Mouse (Mus musculus): ENCODE results near the gene Nfu1. TPM values are rescaled to one million over a fixed set of nuclear protein-coding genes. Genes with fewer than 3 reads are reported as not detected.
A peak's percentile ranks its signal among the peaks of the same experiment; 100 is the strongest.

Gene Nfu1
- 89.8 and 97.2 TPM in 2 replicates for polyA plus RNA-seq (2015; fragmentation: Nextera tagmentation; extraction: Ambion mirVana)

DNA sequence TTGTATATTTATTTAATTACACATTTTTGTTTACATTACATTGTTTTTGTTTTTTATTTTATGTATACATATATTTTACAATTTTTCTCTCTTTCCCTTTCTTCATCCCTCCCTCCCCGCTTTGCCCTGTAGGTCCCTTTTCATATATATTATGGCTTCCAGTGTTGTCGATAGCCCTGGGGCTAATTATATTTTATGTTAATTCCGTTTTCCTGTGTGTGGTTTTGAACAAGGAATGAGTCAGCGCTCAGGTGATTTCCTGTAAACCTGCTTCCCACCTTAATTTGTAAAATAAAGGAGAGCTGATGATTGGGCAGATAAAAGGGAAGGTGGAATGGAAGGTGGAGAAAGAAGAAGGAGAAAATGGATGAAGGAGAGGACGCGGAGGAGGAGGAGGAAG, at the start of gene Nfu1:
Nfu1 (plus strand) TSS at position 350 of the 400 bp plus-strand sequence.
- peak within 1 kb of the TSS; percentile 93 for H3K9ac ChIP-seq
- peak within 1 kb of the TSS; percentile 55 for H3K4me2 ChIP-seq
- no peak for ATAC-seq (ENCODE audit: insufficient number of reproducible peaks, low FRiP score, low TSS enrichment, low read depth)
- H3K27me3 ChIP-seq, result no peaks in the 10 kb centered on the region
- H3K4me3 ChIP-seq, result peak within 1 kb of the TSS; percentile 97
- WGBS, result 64% methylated on average over 6 of the region's 6 CpGs
- peak within 1 kb of the TSS; percentile 86 for H3K27ac ChIP-seq
- no peaks in the 10 kb centered on the region for H3K9me3 ChIP-seq
- peaks cover 14% of the 10 kb centered on the region for H3K4me1 ChIP-seq
- H3K36me3 ChIP-seq, result peaks cover 12% of the 10 kb centered on the region

DNA sequence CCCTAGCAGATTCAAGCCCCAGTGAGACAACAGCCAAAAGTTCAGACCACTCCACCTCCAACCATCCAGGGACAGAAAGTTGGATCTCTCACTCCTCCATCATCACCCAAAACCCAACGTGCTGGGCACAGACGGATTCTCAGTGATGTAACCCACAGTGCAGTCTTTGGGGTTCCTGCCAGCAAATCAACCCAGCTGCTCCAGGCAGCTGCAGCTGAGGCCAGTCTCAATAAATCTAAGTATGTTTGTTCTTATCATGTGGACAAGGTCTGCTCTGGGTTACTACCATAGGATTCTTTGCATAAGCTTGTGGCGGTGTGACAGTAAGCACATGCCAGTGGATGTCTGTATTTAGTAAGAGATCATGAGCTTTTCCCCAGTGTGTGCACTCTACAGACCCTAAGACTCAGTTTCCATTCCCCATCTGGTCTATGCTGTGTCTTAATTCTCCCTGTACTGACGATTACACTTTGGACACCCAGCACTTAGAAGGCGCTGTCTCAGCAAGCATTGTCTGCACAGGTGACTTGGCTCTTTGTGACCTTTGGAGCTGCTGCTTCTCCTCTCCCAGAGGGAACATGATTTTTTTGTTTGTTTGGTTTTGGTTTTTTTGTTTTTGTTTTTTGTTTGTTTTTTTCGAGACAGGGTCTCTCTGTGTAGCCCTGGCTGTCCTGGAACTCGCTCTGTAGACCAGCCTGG, 44.9 kb upstream of the Nfu1 start:
- Histone ChIP-seq H3K9ac (no peak overlapping the region), H3K4me2 (no peak overlapping the region), H3K36me3 (peaks cover 87% of the 10 kb centered on the region), H3K4me3 (no peak overlapping the region), H3K9me3 (no peaks in the 10 kb centered on the region), H3K27ac (no peak overlapping the region), H3K4me1 (no peaks in the 10 kb centered on the region), H3K27me3 (no peaks in the 10 kb centered on the region)
- WGBS, result 92% methylated on average over 7 of the region's 7 CpGs
- no peak for ATAC-seq (ENCODE audit: insufficient number of reproducible peaks, low FRiP score, low TSS enrichment, low read depth)

DNA sequence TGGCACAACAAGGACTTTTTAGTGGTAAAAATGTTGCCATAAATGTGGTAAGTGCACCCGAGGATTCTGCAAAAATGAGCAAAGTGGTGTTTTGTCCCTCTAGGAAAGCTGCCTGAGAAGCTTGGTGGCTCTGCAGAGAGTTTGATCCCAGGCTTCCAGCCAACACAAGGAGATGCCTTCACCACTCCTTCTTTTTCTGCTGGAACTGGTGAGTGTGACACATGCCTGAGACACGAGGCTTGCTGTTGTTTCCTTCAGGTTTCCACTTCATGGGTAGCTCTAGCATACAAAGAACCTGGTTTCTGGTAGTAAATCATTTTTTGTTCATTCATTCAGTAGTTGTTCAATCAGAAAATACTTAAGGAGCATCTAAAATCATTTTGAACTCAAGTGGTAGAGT, 41.9 kb upstream of the Nfu1 start:
- WGBS, result 83% methylated on average over 2 of the region's 2 CpGs
- no peak for ATAC-seq (ENCODE audit: insufficient number of reproducible peaks, low FRiP score, low TSS enrichment, low read depth)
- H3K36me3 ChIP-seq, result peaks cover 86% of the 10 kb centered on the region

DNA sequence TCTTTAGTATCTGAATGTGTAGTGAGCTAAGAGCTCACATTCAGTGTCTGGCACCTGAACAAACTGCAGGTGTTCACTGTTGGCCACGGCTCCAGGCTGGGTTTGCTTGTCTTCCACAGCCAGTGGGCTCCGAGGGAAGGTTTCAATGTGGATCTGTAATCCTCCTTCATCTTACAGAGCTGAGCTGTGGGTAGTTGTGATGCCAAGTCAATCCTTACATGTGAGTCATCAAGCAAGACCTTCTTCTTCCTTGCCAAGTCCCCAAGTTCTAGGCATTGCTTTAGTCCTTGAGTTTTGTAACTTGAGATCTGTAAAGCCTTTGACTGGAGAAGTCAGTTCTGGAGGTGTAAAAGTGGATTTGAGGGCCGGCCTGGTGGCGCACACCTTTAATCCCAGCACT, 35.1 kb upstream of the Nfu1 start:
- 89% methylated on average over 4 of the region's 4 CpGs for WGBS
- Histone ChIP-seq H3K9ac (no peak overlapping the region), H3K27me3 (no peaks in the 10 kb centered on the region), H3K27ac (no peak overlapping the region), H3K4me1 (no peaks in the 10 kb centered on the region), H3K4me2 (no peak overlapping the region), H3K4me3 (no peak overlapping the region), H3K9me3 (no peaks in the 10 kb centered on the region), H3K36me3 (peaks cover 72% of the 10 kb centered on the region)
- ATAC-seq (ENCODE audit: insufficient number of reproducible peaks, low FRiP score, low TSS enrichment, low read depth), result no peak

More for the DNA sequence above, 41.9 kb upstream of the Nfu1 start:
- no peak overlapping the region for H3K4me3 ChIP-seq
- H3K27me3 ChIP-seq, result no peaks in the 10 kb centered on the region
- H3K4me2 ChIP-seq, result no peak overlapping the region
- no peak overlapping the region for H3K27ac ChIP-seq
- H3K4me1 ChIP-seq, result no peaks in the 10 kb centered on the region
- H3K9ac ChIP-seq, result no peak overlapping the region
- H3K9me3 ChIP-seq, result no peaks in the 10 kb centered on the region

DNA sequence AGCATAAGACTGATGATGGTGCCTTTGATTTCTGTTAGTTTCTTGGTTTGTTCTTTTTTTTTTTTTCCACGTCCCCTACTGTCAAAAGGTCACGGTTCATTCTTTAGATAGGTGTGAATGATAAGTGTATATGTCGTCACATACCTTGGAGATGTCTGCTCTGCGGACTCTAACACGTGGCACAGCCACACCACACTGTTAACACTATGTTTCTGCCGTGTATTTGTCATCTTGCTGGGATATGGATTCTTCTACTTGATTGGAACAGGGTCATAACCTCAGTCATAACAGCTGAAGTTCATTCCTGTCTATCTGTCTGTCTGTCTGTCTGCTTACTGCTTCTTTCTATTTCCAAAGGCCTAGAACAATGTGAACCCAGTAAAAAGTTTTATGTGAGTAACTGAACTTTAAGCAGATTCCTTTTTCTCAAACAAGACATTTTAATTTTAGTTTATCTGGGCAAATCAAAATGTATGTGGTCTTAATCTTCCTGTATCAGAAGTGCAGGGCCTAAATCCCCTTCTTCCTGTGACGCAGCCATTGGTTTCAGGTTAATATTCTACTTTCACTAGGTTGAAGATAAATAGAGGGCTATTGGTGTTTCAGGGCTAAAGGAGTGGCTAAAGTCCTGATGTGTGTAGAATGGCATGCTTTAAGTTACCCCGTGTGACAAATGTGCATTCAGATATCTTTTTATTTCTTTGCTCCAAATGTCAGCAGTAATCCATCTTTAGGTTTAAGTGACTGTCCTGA, 30.7 kb upstream of the Nfu1 start:
- ATAC-seq (ENCODE audit: insufficient number of reproducible peaks, low FRiP score, low TSS enrichment, low read depth), result no peak
- no peaks in the 10 kb centered on the region for H3K4me1 ChIP-seq
- no peaks in the 10 kb centered on the region for H3K9me3 ChIP-seq
- peaks cover 39% of the 10 kb centered on the region for H3K36me3 ChIP-seq
- H3K27ac ChIP-seq, result no peak overlapping the region
- no peak overlapping the region for H3K4me2 ChIP-seq
- 80% methylated on average over 8 of the region's 8 CpGs for WGBS
- H3K9ac ChIP-seq, result no peak overlapping the region
- H3K4me3 ChIP-seq, result no peak overlapping the region
- no peaks in the 10 kb centered on the region for H3K27me3 ChIP-seq

DNA sequence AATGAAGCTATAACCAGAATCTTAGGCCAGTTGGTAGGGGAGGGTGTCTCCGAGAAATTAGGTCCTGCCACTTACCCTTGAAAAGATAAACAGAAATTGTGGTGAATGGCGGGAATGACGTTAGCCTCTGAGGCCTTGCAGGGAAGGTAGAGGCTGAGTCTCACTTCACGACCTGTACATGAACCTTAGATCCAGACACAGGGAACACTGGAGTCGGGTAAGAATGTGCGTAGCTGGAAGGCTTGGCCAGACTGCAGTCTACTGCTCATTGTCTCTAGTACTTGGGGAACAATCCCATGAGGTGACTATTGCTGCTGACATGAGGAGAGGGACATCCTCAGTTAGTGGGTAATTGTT, 30.1 kb upstream of the Nfu1 start:
- no peak overlapping the region for H3K4me2 ChIP-seq
- no peaks in the 10 kb centered on the region for H3K27me3 ChIP-seq
- H3K9ac ChIP-seq, result no peak overlapping the region
- H3K36me3 ChIP-seq, result peaks cover 36% of the 10 kb centered on the region
- H3K27ac ChIP-seq, result no peak overlapping the region
- no peaks in the 10 kb centered on the region for H3K9me3 ChIP-seq
- 83% methylated on average over 6 of the region's 6 CpGs for WGBS
- ATAC-seq (ENCODE audit: insufficient number of reproducible peaks, low FRiP score, low TSS enrichment, low read depth), result no peak
- no peaks in the 10 kb centered on the region for H3K4me1 ChIP-seq
- H3K4me3 ChIP-seq, result no peak overlapping the region

DNA sequence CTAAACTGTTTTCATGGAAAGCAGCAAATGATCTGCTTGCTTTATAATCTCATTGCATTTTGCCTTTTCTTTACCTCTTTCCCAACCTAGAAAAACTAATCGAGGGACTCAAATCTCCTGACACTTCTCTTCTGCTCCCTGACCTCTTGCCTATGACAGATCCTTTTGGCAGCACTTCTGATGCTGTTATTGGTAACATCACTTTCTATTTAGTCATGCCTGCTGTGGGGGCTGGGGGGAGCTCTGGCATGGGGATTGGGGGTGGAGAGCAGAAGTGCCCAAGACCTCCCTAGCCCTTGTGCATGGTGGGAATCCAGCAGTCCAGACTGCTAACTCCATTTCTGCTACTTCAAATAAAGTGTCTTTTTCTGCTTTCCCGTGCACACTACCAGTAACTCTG, 27.8 kb upstream of the Nfu1 start:
- H3K9me3 ChIP-seq, result no peaks in the 10 kb centered on the region
- 82% methylated on average over 2 of the region's 2 CpGs for WGBS
- H3K9ac ChIP-seq, result no peak overlapping the region
- H3K4me3 ChIP-seq, result no peak overlapping the region
- H3K27me3 ChIP-seq, result no peaks in the 10 kb centered on the region
- peaks cover 34% of the 10 kb centered on the region for H3K36me3 ChIP-seq
- no peak overlapping the region for H3K27ac ChIP-seq
- no peak overlapping the region for H3K4me2 ChIP-seq
- no peaks in the 10 kb centered on the region for H3K4me1 ChIP-seq
- ATAC-seq (ENCODE audit: insufficient number of reproducible peaks, low FRiP score, low TSS enrichment, low read depth), result no peak

DNA sequence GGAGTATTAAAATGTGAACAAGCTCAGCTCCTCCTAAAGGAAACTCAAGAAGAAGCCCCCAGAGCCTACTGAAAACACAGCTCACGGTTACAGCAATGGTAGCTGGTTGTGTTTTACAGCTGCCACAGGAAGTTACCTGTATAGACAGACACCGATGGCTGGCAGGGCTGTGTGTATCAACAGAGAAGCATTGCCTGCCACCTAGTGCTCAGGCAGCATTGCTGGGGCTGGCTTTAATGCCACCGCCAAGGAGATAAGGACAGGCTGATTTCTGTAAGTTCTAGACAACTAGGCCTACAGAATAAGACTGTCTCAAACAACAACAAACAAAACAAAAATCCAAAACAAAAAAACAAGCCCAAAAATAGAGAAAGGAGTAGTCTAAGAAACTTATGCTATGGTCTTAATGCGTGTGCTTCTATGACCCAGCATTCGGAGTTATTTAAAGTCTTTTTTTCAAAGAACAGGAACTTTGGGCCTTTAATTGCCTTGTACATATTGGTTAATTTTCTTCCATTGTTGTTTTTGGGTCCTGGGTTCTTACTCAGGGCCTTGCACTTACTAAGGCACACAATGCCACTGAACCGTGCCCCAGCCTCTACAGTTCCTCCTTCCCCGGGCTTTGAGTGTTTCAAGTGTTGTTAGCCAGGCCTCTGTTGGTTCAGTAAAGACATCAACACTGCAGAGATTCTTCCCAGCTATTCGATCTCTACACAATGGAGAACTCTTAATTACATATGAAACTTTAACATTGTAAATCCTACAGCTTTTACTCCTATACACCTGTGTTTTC, 23.5 kb upstream of the Nfu1 start:
- Histone ChIP-seq H3K27ac (no peak overlapping the region), H3K4me3 (no peak overlapping the region), H3K9me3 (no peaks in the 10 kb centered on the region), H3K27me3 (no peaks in the 10 kb centered on the region), H3K4me1 (no peaks in the 10 kb centered on the region), H3K36me3 (peaks cover 31% of the 10 kb centered on the region), H3K4me2 (no peak overlapping the region), H3K9ac (no peak overlapping the region)
- no peak for ATAC-seq (ENCODE audit: insufficient number of reproducible peaks, low FRiP score, low TSS enrichment, low read depth)
- 86% methylated on average over 8 of the region's 8 CpGs for WGBS

DNA sequence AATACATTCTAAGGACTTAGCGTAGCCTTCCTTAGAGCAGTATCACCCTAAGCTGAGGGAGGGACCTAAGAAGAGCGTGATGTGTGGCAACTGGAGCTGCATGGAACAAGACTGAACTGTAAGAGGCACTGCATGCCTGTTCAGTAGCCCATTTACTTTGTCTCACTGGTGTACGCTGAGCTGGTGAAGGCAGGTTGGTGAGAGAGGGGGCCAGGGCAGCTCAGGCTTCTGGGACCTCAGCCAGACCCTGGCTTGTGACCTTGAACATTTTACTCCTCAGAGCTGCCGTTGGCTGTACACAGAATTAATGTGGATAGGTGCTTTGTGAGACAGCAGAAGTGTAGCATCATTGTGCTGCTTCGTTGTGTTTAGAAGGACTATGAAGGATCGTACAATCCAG, 19.5 kb upstream of the Nfu1 start:
- Histone ChIP-seq H3K4me2 (no peak overlapping the region), H3K27me3 (no peaks in the 10 kb centered on the region), H3K27ac (no peak overlapping the region), H3K36me3 (peaks cover 32% of the 10 kb centered on the region), H3K9ac (no peak overlapping the region), H3K4me3 (no peak overlapping the region), H3K4me1 (no peaks in the 10 kb centered on the region), H3K9me3 (no peaks in the 10 kb centered on the region)
- 89% methylated on average over 6 of the region's 6 CpGs for WGBS
- no peak for ATAC-seq (ENCODE audit: insufficient number of reproducible peaks, low FRiP score, low TSS enrichment, low read depth)

DNA sequence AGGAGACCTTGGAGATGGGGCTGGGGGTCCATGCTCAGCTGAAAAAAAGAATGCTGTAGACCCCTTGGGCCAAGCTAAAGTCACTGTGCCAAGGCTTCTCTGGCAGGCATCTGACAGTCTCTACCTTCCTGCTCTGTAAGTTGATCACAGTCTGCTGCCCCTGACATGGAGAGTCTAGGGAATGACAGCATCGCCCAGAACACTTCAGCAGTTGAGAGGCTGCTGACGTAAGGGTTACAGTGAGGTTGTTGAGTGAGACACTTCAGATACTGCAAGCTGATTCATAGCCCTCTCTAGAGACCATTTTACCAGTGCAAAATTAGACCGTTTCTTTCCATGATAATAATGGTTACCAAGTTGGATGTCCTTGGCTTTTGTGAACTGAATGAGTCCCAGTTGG, 18.0 kb upstream of the Nfu1 start:
- Histone ChIP-seq H3K9me3 (no peaks in the 10 kb centered on the region), H3K27me3 (no peaks in the 10 kb centered on the region), H3K4me1 (no peaks in the 10 kb centered on the region), H3K27ac (no peak overlapping the region), H3K36me3 (peaks cover 37% of the 10 kb centered on the region), H3K9ac (no peak overlapping the region), H3K4me2 (no peak overlapping the region), H3K4me3 (no peak overlapping the region)
- ATAC-seq (ENCODE audit: insufficient number of reproducible peaks, low FRiP score, low TSS enrichment, low read depth), result no peak
- 83% methylated on average over 3 of the region's 3 CpGs for WGBS

DNA sequence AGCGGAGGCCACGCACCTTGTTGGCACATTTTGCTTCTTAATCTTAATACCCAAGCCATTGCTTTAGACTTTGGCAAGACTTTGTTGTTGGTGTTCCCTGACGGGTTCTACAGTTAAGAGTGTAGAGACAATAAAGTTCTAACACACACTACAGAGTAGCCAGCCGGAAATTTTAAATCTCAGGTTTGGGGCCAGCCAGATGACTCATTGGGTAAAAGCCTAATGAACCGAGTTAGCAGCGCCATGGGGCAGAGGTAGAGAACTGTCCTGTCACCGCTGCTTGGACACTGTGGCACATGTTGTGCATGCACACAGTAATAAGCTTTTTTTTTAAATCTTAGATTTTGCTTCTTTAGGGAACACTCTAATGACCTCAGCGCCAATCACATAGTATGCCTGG, 16.7 kb upstream of the Nfu1 start:
- Histone ChIP-seq H3K36me3 (peaks cover 42% of the 10 kb centered on the region), H3K27me3 (no peaks in the 10 kb centered on the region), H3K4me3 (no peak overlapping the region), H3K4me1 (no peaks in the 10 kb centered on the region), H3K9ac (no peak overlapping the region), H3K4me2 (no peak overlapping the region), H3K9me3 (no peaks in the 10 kb centered on the region), H3K27ac (no peak overlapping the region)
- no peak for ATAC-seq (ENCODE audit: insufficient number of reproducible peaks, low FRiP score, low TSS enrichment, low read depth)
- WGBS, result 81% methylated on average over 8 of the region's 8 CpGs

DNA sequence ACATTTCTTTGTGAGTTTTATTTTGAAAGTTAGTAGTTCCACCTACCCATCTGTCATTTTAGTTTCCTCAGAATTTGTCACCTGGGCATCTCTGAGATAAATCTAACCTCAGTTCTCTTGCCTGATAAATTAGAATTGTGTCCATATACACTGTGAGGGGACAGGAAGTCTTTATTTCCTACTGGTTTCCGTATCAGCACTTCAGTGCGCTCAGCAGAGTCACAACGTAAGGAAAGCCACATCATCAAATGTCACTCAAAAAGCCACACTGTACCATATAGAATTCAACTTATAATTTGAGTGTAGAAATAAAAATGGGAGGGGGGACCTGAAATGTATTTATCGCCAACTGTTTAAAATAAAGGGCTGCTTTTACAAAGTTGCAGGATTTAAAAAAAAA, 14.8 kb upstream of the Nfu1 start:
- Histone ChIP-seq H3K4me1 (no peaks in the 10 kb centered on the region), H3K4me2 (no peak overlapping the region), H3K9ac (no peak overlapping the region), H3K27ac (no peak overlapping the region), H3K27me3 (no peaks in the 10 kb centered on the region), H3K36me3 (peaks cover 48% of the 10 kb centered on the region), H3K9me3 (no peaks in the 10 kb centered on the region), H3K4me3 (no peak overlapping the region)
- no peak for ATAC-seq (ENCODE audit: insufficient number of reproducible peaks, low FRiP score, low TSS enrichment, low read depth)
- WGBS, result 78% methylated on average over 4 of the region's 4 CpGs

Measured in limb, embryonic 15.5 days (tissue).